Mouse (Mus musculus): ENCODE measurements around the gene Fam129a.

Gene Fam129a

GRCm38 (mm10) chr1:151766976-151767654 is 196.1 kb downstream of the Fam129a start:
- POLR2A ChIA-PET, result interaction anchor here in 2 of 4 experiments (1.4 to 2.9 kb wide), 2 partner anchors 12 kb away, joined by 5 to 15 read pairs; partner anchors contain the start of gene Edem3 (in 2 of the 2)
- CTCF ChIA-PET, result no interaction called here

- CTCF ChIA-PET, result interaction anchor here in 2 of 4 experiments (0.6 kb wide), 2 partner anchors 15 to 272 kb away, joined by 3 read pairs; no protein-coding TSS in a partner anchor
- POLR2A ChIA-PET, result interaction anchor here in 1 of 4 experiments (0.8 kb wide), 1 partner anchor 13 kb away, joined by 3 read pairs; no protein-coding TSS in a partner anchor
Measured at GRCm38 (mm10) chr1:151769200-151769913, 198.4 kb downstream of the Fam129a start.
